Mouse (Mus musculus) forebrain, embryonic 14.5 days (tissue): ENCODE data around the gene Fbln7. TPM values are rescaled to one million over a fixed set of nuclear protein-coding genes. Genes with fewer than 3 reads are reported as not detected.

Source experiments
- ATAC-seq: fragments of 200-750 bp; cut with Nextera tagmentation; 2 replicates; pipeline ENCODE4 v1.8.0; 2017; ENCODE audit warnings: mild to moderate bottlenecking, moderate library complexity
- DNase-seq: peaks from one replicate; pipeline ENCODE4 v3.0.0-alpha.2; 2015; ENCODE audit warnings: low spot score
- H3K27ac ChIP-seq: fragments of 300-500 bp; sonication (generic); 2 replicates; pipeline ENCODE4 v1.5.1; 2014; ENCODE audit warnings: low read depth, mild to moderate bottlenecking, control low read depth, low read length, moderate library complexity
- H3K27me3 ChIP-seq: fragments of 300-500 bp; sonication (generic); replicated peaks from 2 replicates; pipeline ENCODE4 v1.6.1; 2014; ENCODE audit warnings: low read length, control low read depth, mixed read lengths; ENCODE audit not compliant: control insufficient read depth, insufficient read depth
- H3K36me3 ChIP-seq: fragments of 300-500 bp; sonication (generic); 2 replicates; pipeline ENCODE4 v1.6.1; 2014; ENCODE audit warnings: low read length, control low read depth; ENCODE audit not compliant: control insufficient read depth, insufficient read depth
- H3K4me1 ChIP-seq: fragments of 300-500 bp; sonication (generic); 2 replicates; pipeline ENCODE4 v1.6.1; 2014; ENCODE audit warnings: antibody characterized with exemption, low read length, control low read depth; ENCODE audit not compliant: control insufficient read depth, insufficient read depth
- H3K4me2 ChIP-seq: fragments of 300-500 bp; sonication (generic); 2 replicates; pipeline ENCODE4 v1.6.1; 2014; ENCODE audit warnings: mild to moderate bottlenecking, control low read depth, low read length
- H3K4me3 ChIP-seq: fragments of 300-500 bp; sonication (generic); 2 replicates; pipeline ENCODE4 v1.5.1; 2014; ENCODE audit warnings: low read depth, low read length, control low read depth
- H3K9ac ChIP-seq: fragments of 300-500 bp; sonication (generic); 2 replicates; pipeline ENCODE4 v1.6.1; 2014; ENCODE audit warnings: mild to moderate bottlenecking, low read length, control low read depth, moderate library complexity
- H3K9me3 ChIP-seq: fragments of 300-500 bp; sonication (generic); replicated peaks from 2 replicates; pipeline ENCODE4 v1.6.1; 2016; ENCODE audit warnings: low read length, control low read depth, mixed read lengths; ENCODE audit not compliant: control insufficient read depth
- WGBS: fragments of 180-500 bp; shearing (Covaris S2); extraction: QIAGEN DNeasy Blood & Tissue Kit; methylation state at CpG from one replicate; pipeline ENCODE4 v1.1.7; 2014; 5-methylcytosine and 5-hydroxymethylcytosine counted together
- polyA plus RNA-seq: library from polyadenylated mRNA; unstranded; fragments of >200 nt; fragmentation: Nextera tagmentation; extraction: Ambion mirVana; gene quantifications from 2 replicates; pipeline ENCODE4 v1.2.1, GENCODE M21; 2014

Gene Fbln7
- polyA plus RNA-seq, 1 experiment from 2014 or later = 1.5 TPM

DNA sequence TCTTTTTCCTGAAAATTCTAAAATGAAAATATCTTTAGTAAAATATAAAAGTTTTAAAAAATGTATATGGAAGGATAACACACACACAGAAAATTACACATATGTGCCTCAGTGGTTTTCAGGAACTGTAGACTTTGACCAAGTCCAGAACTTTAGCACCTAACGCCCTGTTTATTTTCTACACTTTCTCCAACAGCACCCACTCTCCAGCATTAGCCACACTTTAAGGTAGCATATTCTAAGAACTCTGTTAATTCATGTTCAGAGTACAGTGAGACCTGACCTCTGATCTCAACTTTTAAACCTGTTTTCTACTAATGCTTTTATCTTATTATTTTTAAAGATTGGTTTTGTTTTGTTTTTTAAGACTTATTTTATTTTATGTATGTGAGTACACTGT is 35.0 kb upstream of the Fbln7 start:
- H3K36me3 ChIP-seq = peaks cover 63% of the 10 kb centered on the region

GRCm38 (mm10) chr2:128832611-128833010 is 30.2 kb upstream of the Fbln7 start:
- no peak overlapping the region for H3K27ac ChIP-seq
- H3K27me3 ChIP-seq = no peaks in the 10 kb centered on the region
- no peak overlapping the region for H3K4me3 ChIP-seq
- no peak for ATAC-seq
- 88% methylated on average over 3 of the region's 3 CpGs for WGBS
- H3K36me3 ChIP-seq = peaks cover 90% of the 10 kb centered on the region
- H3K9ac ChIP-seq = no peak overlapping the region
- no peak overlapping the region for H3K4me2 ChIP-seq
- DNase-seq = no peak
- H3K9me3 ChIP-seq = no peaks in the 10 kb centered on the region
- no peaks in the 10 kb centered on the region for H3K4me1 ChIP-seq

More for the DNA sequence above, 35.0 kb upstream of the Fbln7 start:
- H3K9ac ChIP-seq = no peak overlapping the region
- WGBS = 95% methylated on average over 1 of the region's 1 CpGs
- no peak for ATAC-seq
- no peak for DNase-seq
- no peaks in the 10 kb centered on the region for H3K27me3 ChIP-seq
- no peaks in the 10 kb centered on the region for H3K9me3 ChIP-seq
- no peaks in the 10 kb centered on the region for H3K4me1 ChIP-seq
- H3K4me2 ChIP-seq = no peak overlapping the region
- H3K27ac ChIP-seq = no peak overlapping the region
- no peak overlapping the region for H3K4me3 ChIP-seq

- Histone ChIP-seq H3K4me3 (no peak overlapping the region), H3K4me2 (no peak overlapping the region), H3K9ac (no peak overlapping the region), H3K27me3 (no peaks in the 10 kb centered on the region), H3K4me1 (no peaks in the 10 kb centered on the region), H3K9me3 (no peaks in the 10 kb centered on the region), H3K27ac (no peak overlapping the region), H3K36me3 (peaks cover 91% of the 10 kb centered on the region)
- WGBS = 95% methylated on average over 2 of the region's 2 CpGs
- DNase-seq (no peak), ATAC-seq (no peak)
Measured at GRCm38 (mm10) chr2:128833035-128833434, 29.7 kb upstream of the Fbln7 start.

DNA sequence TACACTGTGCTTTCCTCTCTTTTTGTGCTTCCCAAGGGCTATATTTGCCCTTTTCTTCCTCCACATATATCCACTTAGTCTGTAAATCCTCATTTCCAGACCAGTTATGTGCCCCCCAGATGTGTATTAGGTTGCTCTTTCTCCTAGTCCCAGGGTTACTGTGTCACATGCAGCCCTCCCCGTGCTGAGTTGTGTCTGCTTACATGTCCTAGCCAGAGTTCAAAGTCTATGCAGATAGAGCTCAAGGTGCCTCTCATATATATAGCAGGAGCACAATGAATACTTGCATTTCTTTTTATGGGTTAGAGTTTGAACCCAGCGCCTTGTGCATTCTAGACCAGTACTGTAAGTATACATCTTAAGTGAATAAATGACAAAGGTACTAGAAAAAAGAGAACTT is 29.3 kb upstream of the Fbln7 start:
- no peaks in the 10 kb centered on the region for H3K4me1 ChIP-seq
- no peaks in the 10 kb centered on the region for H3K27me3 ChIP-seq
- H3K9me3 ChIP-seq = no peaks in the 10 kb centered on the region
- DNase-seq (no peak), ATAC-seq (no peak)
- H3K27ac ChIP-seq = no peak overlapping the region
- WGBS = 96% methylated on average over 2 of the region's 2 CpGs
- peaks cover 88% of the 10 kb centered on the region for H3K36me3 ChIP-seq
- H3K9ac ChIP-seq = no peak overlapping the region
- H3K4me3 ChIP-seq = no peak overlapping the region
- no peak overlapping the region for H3K4me2 ChIP-seq

DNA sequence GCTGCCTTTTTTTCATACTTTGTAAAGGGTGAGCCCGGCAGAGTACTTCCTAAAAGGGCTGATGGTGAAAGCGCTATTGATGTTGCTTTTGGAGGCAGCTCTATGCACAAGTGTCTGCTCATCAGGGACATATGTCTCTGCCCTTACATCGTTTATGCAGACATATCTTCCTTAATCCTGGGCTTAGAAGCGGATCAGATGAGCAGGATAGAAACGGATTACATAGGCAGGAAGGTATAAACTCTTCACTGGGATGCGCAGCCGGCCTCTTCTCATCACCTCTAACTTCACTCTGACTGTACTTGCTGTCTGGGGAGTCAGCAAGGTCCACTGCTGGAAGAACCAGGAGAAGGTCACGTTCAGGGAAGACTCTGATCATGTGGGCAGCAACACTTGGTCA is 25.2 kb upstream of the Fbln7 start:
- no peak overlapping the region for H3K27ac ChIP-seq
- H3K4me3 ChIP-seq = no peak overlapping the region
- H3K36me3 ChIP-seq = peaks cover 76% of the 10 kb centered on the region
- H3K4me2 ChIP-seq = no peak overlapping the region
- H3K9me3 ChIP-seq = no peaks in the 10 kb centered on the region
- no peaks in the 10 kb centered on the region for H3K27me3 ChIP-seq
- no peaks in the 10 kb centered on the region for H3K4me1 ChIP-seq
- DNase-seq (no peak), ATAC-seq (no peak)
- no peak overlapping the region for H3K9ac ChIP-seq
- WGBS = 95% methylated on average over 8 of the region's 8 CpGs

- Histone ChIP-seq H3K4me3 (no peak overlapping the region), H3K36me3 (peaks cover 75% of the 10 kb centered on the region), H3K4me1 (no peaks in the 10 kb centered on the region), H3K4me2 (no peak overlapping the region), H3K27me3 (no peaks in the 10 kb centered on the region), H3K9ac (no peak overlapping the region), H3K27ac (no peak overlapping the region), H3K9me3 (no peaks in the 10 kb centered on the region)
- DNase-seq = no peak
- 92% methylated on average over 3 of the region's 3 CpGs for WGBS
- ATAC-seq = no peak
Measured at GRCm38 (mm10) chr2:128838611-128839010, 24.2 kb upstream of the Fbln7 start.

DNA sequence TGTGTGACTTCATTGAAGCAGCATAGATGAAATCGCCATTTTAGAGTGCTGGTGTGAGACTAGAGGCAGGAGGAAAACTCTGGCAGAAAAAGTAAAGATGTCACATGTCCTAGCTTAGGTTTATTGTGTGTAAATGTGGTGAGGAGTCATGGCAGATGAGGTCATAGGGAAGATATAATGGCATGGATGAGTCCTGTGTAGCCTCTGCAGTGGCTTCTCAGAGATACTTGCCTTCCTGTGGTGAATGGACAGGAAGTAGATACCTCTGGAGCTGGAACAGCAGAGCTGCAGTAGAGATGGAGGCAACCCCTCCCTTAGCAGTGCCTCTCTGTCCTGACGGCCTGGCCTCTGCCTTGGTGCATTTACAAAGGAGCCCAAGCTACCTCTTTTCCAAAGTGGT is 23.3 kb upstream of the Fbln7 start:
- 73% methylated on average over 2 of the region's 2 CpGs for WGBS
- peaks cover 71% of the 10 kb centered on the region for H3K36me3 ChIP-seq

DNA sequence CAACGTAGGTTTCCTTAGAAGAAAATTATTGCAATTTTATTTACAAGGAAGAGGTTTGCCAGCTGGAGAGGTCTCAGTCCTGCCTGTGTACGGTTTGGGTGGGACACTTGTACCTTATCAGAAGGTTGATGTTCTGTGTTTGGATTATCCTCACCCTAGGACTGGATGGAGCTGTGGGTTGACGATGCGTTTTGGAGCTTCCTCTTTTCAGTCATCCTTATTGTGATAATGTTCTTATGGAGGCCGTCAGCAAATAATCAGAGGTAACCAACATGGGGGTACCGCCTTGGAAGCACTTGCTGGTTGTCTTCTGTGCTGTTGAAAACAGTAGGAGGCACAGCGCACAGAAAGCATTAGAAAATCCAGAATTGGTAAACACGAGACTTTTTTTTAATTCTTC is 20.3 kb upstream of the Fbln7 start:
- no peak overlapping the region for H3K9ac ChIP-seq
- H3K36me3 ChIP-seq = peaks cover 64% of the 10 kb centered on the region
- H3K27me3 ChIP-seq = no peaks in the 10 kb centered on the region
- H3K4me3 ChIP-seq = no peak overlapping the region
- WGBS = 93% methylated on average over 8 of the region's 8 CpGs
- no peak overlapping the region for H3K27ac ChIP-seq
- no peak for ATAC-seq
- no peaks in the 10 kb centered on the region for H3K4me1 ChIP-seq
- H3K4me2 ChIP-seq = no peak overlapping the region
- H3K9me3 ChIP-seq = no peaks in the 10 kb centered on the region
- no peak for DNase-seq

More for the DNA sequence above, 23.3 kb upstream of the Fbln7 start:
- H3K27me3 ChIP-seq = no peaks in the 10 kb centered on the region
- no peak for DNase-seq
- ATAC-seq = no peak
- H3K9me3 ChIP-seq = no peaks in the 10 kb centered on the region
- H3K4me3 ChIP-seq = no peak overlapping the region
- H3K9ac ChIP-seq = no peak overlapping the region
- H3K4me1 ChIP-seq = no peaks in the 10 kb centered on the region
- H3K27ac ChIP-seq = no peak overlapping the region
- H3K4me2 ChIP-seq = no peak overlapping the region

DNA sequence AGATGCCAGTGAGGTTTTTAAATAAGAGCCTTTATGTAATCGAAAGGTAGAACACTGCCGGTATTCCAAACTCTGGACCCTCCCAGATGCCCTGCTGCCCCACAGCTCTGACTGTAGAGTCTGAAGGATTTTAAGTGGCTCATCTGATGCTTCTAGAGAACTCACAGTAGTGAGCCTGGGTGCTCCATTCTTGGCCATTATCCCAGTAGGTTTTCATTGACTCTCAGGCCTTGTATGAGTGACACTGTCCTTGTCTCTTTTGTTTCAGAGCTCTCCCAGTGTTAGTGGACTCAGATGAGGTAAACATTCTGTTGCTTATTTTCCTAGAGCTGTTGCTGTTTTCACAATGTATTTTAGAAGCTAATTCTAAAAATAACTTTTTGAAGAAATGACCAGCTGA is 12.7 kb upstream of the Fbln7 start:
- Histone ChIP-seq H3K27ac (no peak overlapping the region), H3K4me2 (no peak overlapping the region), H3K4me3 (no peak overlapping the region), H3K36me3 (peaks cover 83% of the 10 kb centered on the region), H3K4me1 (no peaks in the 10 kb centered on the region), H3K9me3 (no peaks in the 10 kb centered on the region), H3K9ac (no peak overlapping the region), H3K27me3 (no peaks in the 10 kb centered on the region)
- WGBS = 93% methylated on average over 2 of the region's 2 CpGs
- DNase-seq (no peak), ATAC-seq (no peak)
